Mouse (Mus musculus) cerebellum, adult 8-10 months (tissue): ENCODE results near the gene Gm4922.
A peak's percentile ranks its signal among the peaks of the same experiment; 100 is the strongest.

Experiments
- DNase-seq: peaks from one replicate; pipeline ENCODE4 v3.0.0; 2022

Gene Gm4922

DNA sequence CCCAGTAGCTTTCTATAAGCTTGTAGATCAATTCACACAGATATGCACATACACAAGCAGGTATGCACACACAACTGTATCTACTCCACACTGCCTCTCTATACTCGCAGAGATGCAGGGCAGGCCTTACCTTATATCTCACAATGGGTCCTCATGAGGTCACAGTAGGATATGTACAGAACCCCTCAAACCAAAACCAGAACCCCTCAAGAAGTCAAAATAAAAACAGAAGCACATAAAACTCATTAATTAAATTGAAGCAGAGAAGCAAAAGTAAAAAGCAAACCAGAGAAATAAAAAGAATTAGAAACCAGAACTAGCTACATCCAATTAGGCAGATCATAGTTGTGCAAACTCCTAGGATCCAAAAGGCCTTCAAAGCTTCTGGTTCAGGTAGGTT, at the start of gene Gm4922:
Gene Gm4922 (minus strand): TSS at position 101 of the 400 bp plus-strand sequence.
- no peak for DNase-seq

DNA sequence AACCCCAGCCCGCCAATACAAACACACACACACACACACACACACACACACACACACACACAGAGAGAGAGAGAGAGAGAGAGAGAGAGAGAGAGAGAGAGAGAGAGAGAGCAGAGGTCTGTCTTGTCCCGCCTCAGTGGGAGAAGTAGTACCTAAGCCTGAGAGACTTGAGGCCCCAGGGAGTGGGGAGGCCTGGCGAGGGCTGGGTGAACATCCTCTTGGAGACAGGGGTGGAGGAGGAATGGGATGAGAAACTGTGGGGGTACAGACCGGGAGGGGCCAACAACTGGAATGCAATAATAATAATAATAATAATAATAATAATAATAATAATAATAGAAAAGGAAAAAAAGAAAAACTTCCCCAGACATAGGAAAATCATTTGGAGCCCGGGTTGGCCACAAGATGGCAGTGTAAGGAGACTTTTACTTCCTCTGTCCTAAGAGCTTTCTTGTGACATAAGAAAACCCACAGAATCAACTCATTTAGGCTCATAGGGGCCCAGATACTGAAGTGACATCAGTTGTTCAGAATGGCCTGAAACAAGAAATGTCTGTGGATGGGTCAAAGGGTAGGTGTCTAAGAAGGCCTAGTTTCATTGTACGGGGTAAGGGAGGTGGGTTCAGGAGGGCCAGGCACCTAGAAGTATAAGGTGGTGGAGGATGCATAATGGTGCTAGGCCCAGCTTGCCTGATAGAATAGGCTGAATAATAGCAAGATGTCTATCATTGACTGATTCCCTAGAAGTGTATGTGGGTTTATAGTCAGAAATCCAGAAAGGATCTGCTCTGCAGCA, 49.3 kb upstream of the Gm4922 start:
- DNase-seq: peak; percentile 20

DNA sequence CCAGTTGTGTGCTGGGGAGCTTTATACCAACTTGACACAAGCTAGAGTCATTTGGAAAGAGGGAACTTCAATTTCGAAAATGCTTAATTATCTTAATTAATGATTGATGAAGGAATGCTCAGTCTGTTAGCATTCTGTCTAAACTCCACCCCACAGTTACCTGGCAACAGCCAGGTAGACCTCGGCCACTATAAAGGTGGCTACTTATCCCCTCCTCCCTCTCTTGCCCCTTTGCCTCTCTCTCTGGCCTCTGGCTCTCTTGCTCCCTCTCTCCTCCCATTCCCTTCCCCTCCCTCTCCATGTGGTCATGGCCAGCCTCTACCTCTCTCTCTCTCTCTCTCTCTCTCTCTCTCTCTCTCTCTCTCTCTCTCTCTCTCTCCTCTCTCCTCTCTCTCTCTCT, 47.8 kb upstream of the Gm4922 start:
- DNase-seq: no peak

DNA sequence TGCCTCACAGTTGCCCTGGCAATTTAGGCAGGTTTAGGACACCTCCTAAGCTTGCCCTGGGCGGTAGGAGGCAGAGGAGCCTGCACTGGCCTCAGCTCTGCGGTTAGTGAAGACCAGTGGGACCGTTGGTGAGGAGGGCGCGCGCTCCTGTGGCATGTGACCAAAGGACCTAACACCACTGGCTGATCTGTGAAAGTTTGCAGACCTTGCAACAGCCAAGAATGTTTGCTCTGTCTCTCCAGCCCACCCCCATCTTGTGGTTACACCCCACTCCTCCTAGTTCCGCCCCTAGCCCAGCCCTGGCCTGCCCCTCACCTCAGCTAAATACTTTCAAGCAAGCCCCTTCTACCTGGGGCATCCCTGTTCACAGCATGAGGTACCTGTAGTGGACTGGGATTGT, 45.2 kb upstream of the Gm4922 start:
- DNase-seq: no peak

DNA sequence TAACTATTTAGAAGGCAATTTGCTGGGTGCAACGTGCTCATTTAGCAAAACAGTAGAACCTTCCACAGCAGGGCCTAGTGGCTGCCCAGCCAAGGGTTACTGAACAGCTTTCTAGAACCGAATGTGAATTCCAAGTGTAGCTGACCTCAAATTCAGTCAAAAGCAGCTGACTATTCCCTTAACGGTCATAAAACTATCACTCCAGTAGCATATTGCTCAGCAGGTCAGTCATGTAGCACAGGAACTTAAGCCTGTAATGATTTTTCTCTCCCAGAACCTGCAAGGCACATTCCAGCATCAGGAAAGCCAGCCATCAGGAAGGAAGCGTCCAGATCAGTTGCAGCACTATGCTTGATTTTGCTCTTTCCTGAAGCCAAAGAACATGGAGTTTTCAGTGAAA, 43.8 kb upstream of the Gm4922 start:
- no peak for DNase-seq

DNA sequence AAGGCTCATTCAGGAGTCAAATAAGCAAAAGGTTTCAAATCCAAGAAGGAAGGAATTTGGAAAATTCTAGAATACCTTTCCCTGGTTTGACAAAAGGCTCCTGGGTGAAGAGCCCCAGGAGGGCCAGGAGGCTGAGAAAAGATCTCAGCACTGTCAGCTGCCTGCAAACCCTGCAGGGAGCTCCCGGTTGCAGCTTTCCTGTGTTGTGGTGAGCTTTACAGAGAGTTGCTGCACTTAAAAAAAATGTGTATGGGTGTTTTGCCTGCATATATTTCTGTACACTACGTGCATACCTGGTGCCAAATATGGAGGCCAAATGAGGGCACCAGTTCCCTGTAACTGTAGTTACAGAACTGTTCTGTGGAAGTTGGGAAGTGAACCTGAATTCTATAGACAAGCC, 41.3 kb upstream of the Gm4922 start:
- DNase-seq: no peak

DNA sequence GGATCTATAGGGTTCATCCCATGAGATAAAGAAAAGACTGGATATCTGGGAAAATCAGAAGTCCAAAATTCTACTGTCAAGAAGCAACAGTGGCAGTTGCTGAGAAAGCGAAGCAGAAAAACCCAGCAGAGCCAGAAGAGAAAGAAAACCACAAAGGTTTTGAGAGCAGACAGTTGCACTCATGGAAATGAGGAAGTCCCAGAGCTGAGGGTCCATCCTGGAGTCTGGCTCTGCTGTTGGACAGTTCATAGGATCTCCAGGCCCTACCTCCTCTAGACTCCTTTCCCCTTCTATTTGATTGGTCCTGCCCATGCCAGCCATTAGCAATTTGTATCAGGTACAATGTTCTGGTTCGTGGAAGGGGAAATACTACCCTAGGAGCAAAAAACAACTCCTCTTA, 39.5 kb upstream of the Gm4922 start:
- DNase-seq: no peak

DNA sequence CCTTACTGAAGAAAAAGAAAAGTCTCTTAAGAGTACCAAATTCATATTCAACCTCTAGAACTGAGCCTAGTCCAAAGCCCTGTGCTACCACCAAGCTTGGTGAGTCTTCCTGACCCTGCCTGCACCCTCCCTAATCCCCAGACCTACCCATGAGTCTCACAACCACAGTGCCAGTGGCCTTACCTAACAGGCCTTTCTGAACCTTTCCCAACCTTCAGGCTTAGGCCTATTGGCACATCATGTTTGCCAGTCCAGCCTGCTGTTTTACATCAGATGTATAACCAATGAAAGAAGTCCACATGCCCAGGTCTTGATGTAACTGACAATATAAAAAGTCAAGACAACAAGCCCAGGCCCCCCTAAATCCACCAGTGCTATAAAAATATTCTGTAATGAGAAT, 38.5 kb upstream of the Gm4922 start:
- no peak for DNase-seq

DNA sequence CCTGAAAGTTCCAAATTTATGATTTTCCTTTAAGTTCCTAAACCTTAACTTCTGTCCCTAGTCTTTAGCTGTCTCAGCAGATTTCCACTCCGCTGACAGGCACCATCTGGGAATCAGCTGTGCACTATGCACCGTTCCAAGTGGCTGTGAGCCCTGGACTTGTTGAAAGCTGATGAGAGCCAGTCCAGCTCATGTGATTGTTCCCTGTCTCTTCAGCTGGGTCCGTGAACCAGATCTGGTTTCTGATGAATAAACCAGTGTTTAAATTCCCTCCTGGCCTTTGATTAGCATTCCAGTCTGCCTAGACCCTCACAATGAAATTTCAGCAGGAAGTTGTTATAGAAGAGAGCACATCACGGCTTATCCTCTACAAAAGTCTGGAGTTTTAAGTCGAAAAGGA, 30.0 kb upstream of the Gm4922 start:
- peak; percentile 5 for DNase-seq

GRCm38 (mm10) chr10:18811751-18812150, 25.2 kb upstream of the Gm4922 start:
- DNase-seq: no peak

- DNase-seq: no peak
Observed at GRCm38 (mm10) chr10:18790063-18790462, 3.5 kb upstream of the Gm4922 start.

- DNase-seq: no peak
Observed at GRCm38 (mm10) chr10:18788601-18789000, 2.0 kb upstream of the Gm4922 start.

GRCm38 (mm10) chr10:18777546-18777945, 9.0 kb downstream of the Gm4922 start:
- DNase-seq: no peak

GRCm38 (mm10) chr10:18772537-18773179, 13.9 kb downstream of the Gm4922 start:
- DNase-seq: no peak

DNA sequence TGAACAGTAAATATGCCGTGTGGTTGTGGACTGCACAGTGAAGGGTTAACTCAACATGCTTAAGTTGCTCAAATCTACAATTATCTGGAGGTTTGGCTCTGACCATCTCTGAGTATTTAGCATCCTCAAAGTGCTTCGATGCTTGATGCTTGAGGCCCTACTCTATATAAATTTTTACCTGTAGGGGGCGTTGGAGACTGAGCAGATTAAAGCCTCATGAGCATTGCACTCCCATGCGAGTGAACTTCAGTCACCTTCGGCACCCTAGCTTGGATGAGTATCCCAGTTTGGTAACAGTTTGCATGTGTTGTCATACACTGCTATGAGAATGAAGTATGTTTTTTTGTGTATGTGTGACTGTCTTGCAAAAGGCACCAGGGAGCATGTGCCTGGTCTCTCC, 16.7 kb downstream of the Gm4922 start:
- no peak for DNase-seq

- no peak for DNase-seq
Observed at GRCm38 (mm10) chr10:18760241-18760640, 26.4 kb downstream of the Gm4922 start.

- no peak for DNase-seq
Observed at GRCm38 (mm10) chr10:18750057-18750456, 36.5 kb downstream of the Gm4922 start.

GRCm38 (mm10) chr10:18743286-18744142, 43.1 kb downstream of the Gm4922 start, which contains the start of gene Arfgef3:
TSS of gene Arfgef3 (minus strand) at chr10:18743949.
- peak; percentile 93 for DNase-seq

DNA sequence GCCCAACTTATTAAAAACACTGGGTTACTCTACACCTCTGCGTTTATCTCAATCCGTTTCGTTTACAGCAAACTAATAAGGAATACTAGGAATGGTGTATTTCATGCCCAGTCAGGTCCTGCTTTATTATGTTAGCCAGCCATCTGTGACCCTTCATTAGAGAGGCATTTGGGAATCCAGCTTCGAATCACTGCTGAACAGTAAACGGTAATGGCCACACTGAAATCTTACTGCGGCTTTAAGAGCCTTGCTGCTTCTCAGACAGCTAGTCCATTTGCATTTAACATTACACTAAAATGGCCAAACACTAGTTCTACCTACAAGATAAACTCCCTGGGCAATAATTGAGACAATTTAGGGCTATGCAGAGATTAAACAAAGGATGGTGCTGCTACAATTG, 44.5 kb downstream of the Gm4922 start:
- DNase-seq: peak; percentile 32

DNA sequence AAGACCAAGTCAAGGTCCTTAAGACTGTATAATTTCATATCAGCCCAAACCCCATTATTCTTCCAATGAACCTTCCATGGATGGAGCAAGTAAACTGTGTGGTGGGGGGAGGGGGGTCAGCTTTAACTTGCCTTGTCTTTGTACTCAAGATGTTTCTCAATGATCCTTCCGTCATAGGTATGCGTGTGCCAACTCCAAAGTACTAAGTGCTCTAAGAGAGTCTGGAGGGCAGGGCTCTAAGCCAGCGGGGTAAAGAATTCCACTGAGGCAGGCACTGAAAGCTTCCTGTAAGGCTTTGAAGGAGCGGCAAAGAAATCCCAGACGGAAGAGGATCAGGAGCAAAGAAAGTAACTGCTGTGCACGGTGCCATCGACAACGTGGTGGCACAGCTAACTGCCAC, 45.6 kb downstream of the Gm4922 start:
- no peak for DNase-seq
